Mouse (Mus musculus) large intestine, adult 2 months (tissue): Measurements from ENCODE around the gene Acvr1. TPM values are rescaled to one million over a fixed set of nuclear protein-coding genes. Genes with fewer than 3 reads are reported as not detected.

ENCODE experiments used
- DNase-seq: peaks from one replicate; pipeline ENCODE4 v3.0.0-alpha.2; 2012; ENCODE audit warnings: low read depth, low spot score
- WGBS: fragments of 180-500 bp; shearing (Covaris S2); methylation state at CpG from one replicate; pipeline ENCODE4 v1.1.7; 2018; 5-methylcytosine and 5-hydroxymethylcytosine counted together
- polyA plus RNA-seq: library from polyadenylated mRNA; depleted of rRNA; stranded (reverse); fragments of >200 nt; gene quantifications from 2 replicates; pipeline ENCODE4 v1.2.3, GENCODE M21; 2012; rRNA removed

Gene Acvr1
- polyA plus RNA-seq, result 5.6 and 6.3 TPM in 2 replicates

DNA sequence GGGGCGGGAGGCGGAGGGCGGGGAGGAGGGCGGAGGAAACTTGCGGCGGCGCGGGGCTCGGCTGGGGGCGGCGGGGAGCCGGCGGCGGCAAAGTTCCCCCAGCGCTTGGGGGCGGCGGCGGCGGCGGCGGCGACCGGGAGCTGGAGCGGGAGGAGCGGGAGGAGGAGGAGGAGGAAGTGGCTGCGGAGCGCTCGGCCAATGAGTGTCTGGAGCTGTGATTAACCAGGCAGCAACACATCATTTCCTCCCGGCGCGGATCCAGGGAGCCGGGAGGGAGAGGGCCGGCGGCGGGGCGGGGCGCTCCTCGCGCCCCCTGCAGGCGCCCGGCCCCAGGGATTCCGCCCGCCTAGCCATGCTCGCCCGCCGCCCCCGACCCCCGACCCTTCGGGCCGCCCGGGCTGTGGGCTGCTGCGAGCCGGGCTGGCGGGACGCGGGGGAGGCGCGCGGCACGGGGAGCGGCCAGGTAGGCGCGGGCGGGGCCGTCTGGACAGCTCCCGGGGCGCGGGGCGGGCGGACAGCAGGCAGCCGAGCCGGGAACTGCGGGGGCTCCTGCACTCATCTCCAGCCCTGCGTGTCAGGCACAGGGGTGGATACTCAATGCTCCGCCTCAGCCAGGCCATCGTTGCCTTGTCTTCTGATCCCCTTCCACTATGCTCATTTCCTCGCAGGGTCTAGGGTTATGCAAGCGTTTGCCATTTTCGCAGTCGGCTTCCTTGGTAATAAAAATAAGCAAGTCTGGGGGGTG lies at the start of gene Acvr1, which contains the start of gene Upp2:
Gene Acvr1, minus strand, starts transcription at position 92 of the 745 bp plus-strand sequence.
Gene Upp2, plus strand, starts transcription at position 233 of the 745 bp plus-strand sequence.
- 2% methylated on average over 67 of the region's 80 CpGs for WGBS
- no peak for DNase-seq

DNA sequence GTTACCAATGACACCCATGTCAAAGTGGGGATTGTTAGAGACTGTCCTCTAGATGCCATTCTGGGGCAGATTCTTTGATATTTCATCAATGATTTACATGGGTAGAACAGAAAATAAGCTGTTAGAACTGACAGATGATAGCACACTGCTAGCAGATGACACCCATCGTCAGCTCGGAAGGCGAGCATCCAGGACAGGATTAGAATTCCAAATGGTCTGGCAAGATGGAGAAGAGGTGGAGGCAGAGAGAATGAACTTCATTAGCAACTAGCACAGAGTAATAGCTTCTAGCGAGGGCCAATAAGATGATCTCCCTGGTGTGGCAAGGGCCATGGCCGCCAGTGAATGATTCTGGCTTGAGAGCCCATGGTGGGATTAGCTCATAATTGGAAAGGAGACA lies 48.8 kb upstream of the Acvr1 start:
- WGBS, result 89% methylated on average over 5 of the region's 5 CpGs
- DNase-seq, result no peak

- 93% methylated on average over 8 of the region's 8 CpGs for WGBS
Observed at GRCm38 (mm10) chr2:58614851-58615250, 47.9 kb upstream of the Acvr1 start.

GRCm38 (mm10) chr2:58613720-58614119 lies 46.8 kb upstream of the Acvr1 start:
- DNase-seq, result no peak
- WGBS, result 83% methylated on average over 3 of the region's 3 CpGs

More at GRCm38 (mm10) chr2:58614851-58615250, 47.9 kb upstream of the Acvr1 start:
- no peak for DNase-seq

DNA sequence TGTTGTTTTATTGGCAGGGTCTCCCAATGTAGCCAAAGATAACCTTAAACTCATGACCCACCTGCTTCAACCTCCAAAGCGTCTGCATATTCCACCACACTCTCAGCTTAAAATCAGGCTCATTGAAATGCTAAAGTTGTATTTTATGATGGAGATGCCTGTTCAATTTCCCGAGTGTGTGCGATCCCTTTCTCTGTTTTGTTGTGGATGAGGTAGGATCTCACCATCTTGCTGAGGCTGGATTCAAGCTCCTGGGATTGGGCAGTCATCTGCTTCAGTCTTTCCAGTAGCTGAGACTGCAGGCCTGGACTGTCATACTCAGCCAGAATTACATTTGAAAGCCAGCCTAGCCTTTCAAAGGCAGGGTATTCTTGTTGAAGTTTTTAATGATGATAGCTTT lies 37.8 kb upstream of the Acvr1 start:
- WGBS, result 98% methylated on average over 3 of the region's 3 CpGs
- DNase-seq, result no peak

DNA sequence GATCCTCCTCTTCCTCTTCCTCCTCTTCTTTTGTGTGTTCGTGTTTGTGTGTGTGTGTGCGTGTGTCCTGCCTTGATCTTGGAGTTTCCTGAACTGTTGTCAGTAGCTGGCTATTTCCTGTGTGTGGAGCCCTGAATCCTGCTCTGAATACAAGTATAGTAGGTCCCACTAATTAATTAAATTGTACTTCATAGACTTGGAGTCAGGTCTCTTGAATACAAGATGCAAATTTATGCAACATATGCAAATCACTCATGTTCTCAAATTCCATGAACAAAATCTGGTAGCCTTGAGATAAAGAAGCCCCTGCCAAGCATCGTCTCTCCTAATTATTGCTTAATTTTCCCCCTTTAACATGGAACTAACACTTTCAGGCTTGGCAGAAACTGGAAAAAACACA lies 36.4 kb upstream of the Acvr1 start:
- no peak for DNase-seq
- 71% methylated on average over 3 of the region's 3 CpGs for WGBS

DNA sequence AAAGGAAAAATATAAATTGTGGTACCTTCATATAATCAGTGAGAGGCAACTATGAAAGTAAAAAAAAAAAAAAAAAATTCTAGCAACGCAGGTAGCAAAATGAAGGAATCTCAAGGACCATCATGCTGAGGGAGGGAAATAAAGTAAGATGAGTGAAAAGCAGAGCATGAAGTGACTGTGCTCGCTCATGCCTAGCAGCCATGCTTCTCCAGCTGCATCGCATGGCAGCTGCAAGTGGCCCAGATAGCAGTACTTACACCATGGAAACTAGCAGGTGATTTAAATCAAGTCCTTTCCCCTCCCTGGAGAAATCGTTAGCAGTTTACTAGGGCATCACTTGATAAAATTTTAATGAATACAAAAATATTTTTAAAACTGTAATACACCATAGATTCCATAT lies 34.4 kb upstream of the Acvr1 start:
- no peak for DNase-seq
- WGBS, result 92% methylated on average over 4 of the region's 4 CpGs

GRCm38 (mm10) chr2:58599639-58600038 lies 32.7 kb upstream of the Acvr1 start:
- no peak for DNase-seq
- WGBS, result 88% methylated on average over 6 of the region's 6 CpGs

DNA sequence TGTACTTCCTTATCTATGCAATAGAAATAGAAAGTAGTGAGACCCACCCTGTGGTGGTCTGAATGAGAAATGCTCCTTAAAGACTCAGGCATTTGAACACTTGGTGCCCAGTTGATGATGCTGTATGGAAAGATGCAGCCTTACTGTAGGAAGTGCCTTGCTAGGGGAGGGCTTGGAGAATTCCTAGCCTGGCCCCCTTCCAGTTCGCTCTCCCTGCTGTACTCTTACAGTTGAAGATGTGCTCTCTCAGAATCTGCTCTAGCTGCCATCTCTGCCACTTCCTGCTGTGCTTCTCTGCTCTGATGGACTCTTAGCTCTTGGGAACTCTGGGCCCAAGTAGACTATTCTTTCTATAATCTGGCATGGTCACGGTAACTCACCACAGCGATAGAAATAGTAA lies 30.6 kb upstream of the Acvr1 start:
- no peak for DNase-seq
- WGBS, result 98% methylated on average over 3 of the region's 3 CpGs

DNA sequence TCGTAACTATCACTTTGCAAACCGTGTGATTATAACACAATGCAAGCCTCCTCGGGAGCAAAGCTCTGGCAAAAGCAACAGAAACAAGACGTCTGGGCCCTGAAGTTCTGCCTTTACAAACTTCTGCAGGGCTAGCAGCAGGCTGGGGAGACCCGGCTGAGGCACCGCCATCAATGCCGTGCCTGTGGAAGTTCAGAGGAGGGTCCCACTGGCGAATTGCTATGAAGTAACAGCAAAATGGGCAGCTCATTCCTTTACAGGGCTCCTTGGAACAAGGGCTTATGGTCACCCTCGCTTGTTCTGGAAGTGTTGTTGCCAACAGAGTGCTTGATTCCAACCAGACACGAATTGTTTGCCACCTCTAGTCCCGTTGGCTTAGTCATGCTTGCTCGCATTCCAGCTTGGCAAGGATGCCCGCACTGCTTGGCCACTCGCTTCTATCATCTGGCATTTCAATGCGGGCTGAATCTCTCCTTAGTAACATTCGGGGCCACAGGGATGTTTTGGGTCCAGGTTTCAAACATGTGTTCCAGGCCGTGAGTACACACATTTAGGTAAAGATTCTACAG lies 29.9 kb upstream of the Acvr1 start:
- no peak for DNase-seq
- WGBS, result 80% methylated on average over 17 of the region's 17 CpGs

DNA sequence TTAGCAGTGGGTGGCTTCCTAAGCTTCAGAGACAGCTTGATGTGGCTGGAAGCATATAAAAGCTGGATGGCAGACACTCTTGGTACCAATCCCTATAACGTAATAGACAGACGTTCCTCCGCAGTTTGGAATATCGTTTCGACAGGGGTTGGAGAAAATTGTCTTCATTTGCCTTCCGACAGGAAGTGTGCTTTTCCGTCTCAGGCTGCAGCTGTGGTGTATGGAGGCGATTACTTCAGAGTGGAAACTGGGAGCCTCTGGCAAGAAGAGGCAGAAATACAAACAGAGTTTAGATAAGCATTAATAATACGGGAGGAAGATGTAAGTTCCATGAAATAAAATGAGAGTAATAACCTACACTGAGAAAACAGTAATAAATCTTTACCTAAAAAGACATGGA lies 28.4 kb upstream of the Acvr1 start:
- 70% methylated on average over 9 of the region's 9 CpGs for WGBS
- DNase-seq, result no peak

GRCm38 (mm10) chr2:58590055-58590454 lies 23.1 kb upstream of the Acvr1 start:
- WGBS, result 88% methylated on average over 1 of the region's 1 CpGs
- DNase-seq, result no peak

- 28% methylated on average over 4 of the region's 4 CpGs for WGBS
- DNase-seq, result no peak
Observed at GRCm38 (mm10) chr2:58589637-58590036, 22.7 kb upstream of the Acvr1 start.

DNA sequence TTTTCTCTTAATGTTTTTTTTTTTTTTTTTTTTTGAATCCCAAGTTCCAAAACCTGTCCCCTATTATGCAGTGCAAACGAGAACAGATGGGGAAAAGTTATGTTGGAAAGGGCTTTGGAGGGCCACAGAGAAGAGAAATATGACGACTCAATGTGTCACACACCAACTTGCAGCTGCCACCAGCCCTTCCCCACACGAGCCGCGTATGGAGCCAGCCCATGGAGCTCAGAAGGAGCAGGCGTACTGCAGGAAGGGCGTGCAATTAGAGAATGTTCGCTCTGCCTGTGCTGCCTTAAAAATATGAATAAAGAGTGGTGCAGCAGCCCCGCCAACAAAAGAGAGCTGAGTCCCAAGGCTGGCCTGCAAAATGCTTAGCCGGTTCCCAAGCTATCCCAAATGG lies 19.4 kb upstream of the Acvr1 start:
- WGBS, result 76% methylated on average over 10 of the region's 10 CpGs
- DNase-seq, result no peak

GRCm38 (mm10) chr2:58574167-58574566 lies 7.2 kb upstream of the Acvr1 start:
- 77% methylated on average over 2 of the region's 2 CpGs for WGBS
- DNase-seq, result no peak

DNA sequence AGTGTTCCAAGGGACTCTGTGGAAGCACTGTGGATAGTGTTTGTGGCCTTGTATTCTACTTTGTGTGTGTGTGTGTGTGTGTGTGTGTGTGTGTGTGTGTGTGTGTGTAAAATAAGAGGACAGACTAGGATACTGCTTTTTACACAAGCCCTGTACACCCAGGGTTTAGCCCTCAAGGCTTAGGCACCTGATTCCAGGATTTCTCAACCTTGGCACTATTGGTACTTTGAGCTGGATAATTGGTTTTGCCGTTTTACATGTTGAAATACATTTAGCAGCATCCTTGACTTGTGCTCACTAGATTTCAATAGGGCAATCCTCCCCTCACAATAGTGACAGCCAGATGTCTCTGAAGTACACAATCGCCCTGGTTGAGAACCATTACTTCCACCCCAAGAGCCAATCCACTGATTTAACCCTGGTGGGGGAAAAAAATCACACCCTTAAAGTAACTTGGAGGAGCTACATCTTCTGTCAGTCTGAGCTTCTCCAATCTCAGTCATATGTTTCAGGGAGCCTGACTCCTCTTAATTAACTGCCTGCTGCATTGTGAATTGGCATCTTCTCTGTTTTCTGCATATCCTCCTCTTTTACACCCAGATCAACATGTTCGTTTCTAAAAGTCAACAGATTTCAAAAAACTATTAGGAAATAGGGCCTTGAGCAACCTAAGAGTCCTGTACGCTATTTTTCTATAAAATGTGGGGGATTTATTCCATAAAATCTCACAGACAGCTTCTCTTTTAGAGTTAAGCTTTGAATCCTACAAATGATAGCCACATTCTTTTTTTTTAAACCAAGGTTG lies 2.1 kb upstream of the Acvr1 start:
- DNase-seq, result no peak
- 71% methylated on average over 4 of the region's 4 CpGs for WGBS

- 9% methylated on average over 12 of the region's 12 CpGs for WGBS
- no peak for DNase-seq
Observed at GRCm38 (mm10) chr2:58567866-58568719, 1.1 kb upstream of the Acvr1 start.

DNA sequence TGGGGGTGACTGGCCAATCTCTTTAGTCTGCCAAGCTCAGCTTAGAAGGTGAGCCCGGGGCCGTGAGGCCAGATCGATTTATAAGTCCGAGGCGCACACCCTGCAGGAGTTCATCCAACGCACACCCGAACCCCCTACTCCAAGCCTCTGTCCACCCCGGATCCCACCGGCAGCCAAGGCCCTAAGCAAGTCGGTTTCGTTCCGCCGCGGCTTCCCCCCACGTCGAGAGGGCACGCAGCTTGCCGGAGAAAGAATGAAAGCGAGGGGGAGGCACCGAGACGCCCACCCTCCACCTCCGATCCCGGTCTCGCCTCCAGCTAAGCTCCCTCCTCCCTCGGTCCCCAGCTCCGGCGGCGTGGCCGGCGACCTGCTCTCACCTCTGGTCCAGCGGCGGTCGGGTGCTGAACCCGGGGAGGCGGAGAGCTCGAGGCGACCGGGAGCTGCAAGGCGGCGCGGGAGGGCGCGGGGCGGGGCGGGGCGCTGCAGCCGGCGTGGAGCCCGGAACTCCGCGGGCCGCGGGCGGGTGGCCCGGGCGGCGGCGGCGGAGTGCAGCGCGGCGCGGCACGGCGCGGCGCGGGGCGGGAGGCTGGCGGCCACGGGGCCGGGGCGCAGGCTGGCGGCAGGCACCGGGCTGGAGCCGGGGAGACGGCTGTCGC lies 419 bp downstream of the Acvr1 start:
- DNase-seq, result no peak
- 2% methylated on average over 70 of the region's 78 CpGs for WGBS

DNA sequence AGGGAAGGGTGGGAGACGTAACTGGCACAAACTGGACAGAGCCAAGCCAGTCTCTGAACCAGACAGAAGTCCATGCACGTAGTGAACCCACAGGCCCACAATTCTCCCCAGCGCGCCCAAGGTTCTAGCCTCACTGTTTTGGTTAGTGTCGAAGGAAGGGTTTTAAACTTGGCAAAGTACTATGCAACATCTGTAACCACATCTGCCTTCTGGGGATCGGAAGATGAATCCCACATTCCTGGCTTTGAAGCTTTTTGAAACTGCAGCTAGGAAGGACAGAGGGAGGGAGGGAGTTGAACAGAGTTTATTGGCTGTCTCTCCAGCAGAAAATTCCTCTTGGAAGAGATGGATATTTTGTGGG lies 928 bp downstream of the Acvr1 start:
- no peak for DNase-seq
- WGBS, result 25% methylated on average over 6 of the region's 6 CpGs
